Mouse (Mus musculus): ENCODE results near the gene Saa4. TPM values are rescaled to one million over a fixed set of nuclear protein-coding genes. Genes with fewer than 3 reads are reported as not detected.

Saa4 gene
- not detected for total RNA-seq (2023)

DNA sequence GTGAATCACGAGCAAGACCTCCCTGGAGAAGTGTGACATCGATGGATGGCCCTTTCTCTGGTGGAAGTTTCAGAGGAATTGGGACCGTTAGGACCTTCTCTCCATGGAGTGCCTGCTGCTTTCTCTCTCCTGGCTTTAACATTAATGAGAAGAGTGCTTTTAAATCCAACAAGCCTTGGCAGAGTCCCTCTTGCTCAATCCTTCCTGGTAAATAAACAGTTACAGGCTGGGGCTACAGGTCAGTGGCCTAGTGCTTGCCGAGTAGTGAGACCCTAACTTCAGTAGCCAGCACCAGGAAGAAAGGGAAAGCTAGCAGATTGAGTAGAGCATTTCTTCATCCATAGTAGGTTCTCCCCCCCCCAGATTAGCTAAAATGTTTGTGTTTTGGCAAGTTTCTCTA, at the start of gene Saa4:
Gene Saa4 (minus strand): TSS at position 146 of the 400 bp plus-strand sequence.

DNA sequence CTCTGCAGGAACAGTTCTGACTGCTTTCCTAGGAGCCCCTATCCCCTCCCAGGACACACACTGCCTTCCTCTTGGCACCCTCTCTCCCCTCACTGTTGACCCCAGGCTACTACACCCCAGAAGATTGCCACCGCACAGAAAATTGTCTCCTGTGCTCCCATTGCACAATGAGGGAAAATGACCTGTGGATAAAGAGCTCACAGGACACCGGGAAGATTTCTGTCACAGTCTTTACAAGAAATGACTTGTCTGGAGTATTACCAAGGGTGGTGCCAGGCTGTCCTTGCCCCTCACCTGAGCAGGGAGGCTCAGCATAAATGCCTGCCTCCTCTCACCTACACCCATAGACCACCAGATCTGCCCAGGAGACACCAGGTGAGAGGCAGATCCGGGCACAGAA, 19.1 kb upstream of the Saa4 start, which contains the start of gene Saa2:
Gene Saa2 (plus strand): TSS at position 301 of the 400 bp plus-strand sequence.

DNA sequence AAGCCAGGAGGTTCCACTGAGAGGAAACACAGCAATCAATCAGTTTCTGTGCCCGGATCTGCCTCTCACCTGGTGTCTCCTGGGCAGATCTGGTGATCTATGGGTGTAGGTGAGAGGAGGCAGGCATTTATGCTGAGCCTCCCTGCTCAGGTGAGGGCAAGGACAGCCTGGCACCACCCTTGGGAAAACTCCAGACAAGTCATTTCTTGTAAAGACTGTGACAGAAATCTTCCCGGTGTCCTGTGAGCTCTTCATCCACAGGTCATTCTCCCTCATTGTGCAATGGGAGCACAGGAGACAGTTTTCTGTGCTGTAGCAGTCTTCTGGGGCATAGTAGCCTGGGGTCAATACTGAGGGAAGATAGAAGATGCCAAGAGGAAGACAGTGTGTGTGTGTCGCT, 10.5 kb upstream of the Saa4 start, which contains the start of gene Saa1:
Gene Saa1 (minus strand): TSS at position 101 of the 400 bp plus-strand sequence.

DNA sequence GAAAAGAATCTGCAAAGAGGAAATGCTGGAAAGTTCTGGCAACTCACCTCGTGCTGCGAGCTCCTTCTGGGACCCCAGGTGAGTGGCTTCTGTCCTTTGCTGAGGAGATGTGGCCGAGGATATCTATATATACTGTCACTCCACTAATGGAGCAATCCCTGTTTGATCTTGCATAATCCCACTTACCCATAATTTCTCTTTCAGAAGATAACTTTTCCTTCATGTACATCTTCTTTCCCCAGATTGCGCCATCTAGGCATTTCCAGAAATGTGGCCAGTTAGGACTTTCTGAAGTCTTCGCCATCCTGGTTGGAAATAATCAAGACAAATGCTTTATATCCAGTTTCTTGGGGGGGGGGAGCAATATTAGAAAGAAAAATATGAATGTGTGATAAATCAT, 16.8 kb downstream of the Saa4 start, which contains the start of gene Saa3:
Gene Saa3 (minus strand): TSS at position 101 of the 400 bp plus-strand sequence.

DNA sequence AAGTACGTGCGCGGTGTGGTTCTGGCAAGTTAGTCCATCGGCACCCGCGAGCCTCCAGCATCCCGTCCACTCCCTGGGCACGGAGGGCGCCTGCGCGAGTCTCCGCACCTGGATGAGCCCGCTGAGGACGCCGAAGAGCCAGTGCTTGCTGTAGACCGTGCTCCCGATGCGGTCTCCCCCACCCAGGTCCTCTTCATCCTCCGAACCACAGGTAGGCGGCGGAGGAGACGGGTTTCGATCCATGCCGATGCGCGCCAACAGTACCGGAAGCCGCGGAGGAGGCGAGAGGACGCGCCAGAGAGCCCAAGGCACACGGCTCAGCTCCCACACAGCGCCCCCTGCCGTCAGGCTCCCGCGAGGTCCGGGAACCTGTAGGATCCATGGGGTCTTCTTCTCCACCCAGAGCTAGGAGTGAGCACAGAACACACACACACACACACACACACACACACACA, 22.0 kb downstream of the Saa4 start, which contains the start of gene Saal1:
Gene Saal1 (minus strand): TSS at position 291 of the 455 bp plus-strand sequence.

Other genes with a start within 250 kb of the Saa4 start
- 10 to 100 TPM; 27.2 to 28.7 TPM for gene Sergef, start 92.8 kb downstream of the Saa4 start, total RNA-seq (2023)
- not detected for gene Tph1, start 60.1 kb downstream of the Saa4 start, total RNA-seq (2023)
- gene Saal1, start 21.9 kb downstream of the Saa4 start, total RNA-seq (2023), result 10 to 100 TPM; 13.6 to 17.0 TPM
- under 1 TPM in 1 of 2 experiments, not detected in 1; 0.24 TPM for gene Saa3, start 16.9 kb downstream of the Saa4 start, total RNA-seq (2023)
- not detected for gene Saa1, start 10.4 kb upstream of the Saa4 start, total RNA-seq (2023)
- gene Saa2, start 19.2 kb upstream of the Saa4 start, total RNA-seq (2023), result not detected
- 10 to 100 TPM; 59.6 to 64.3 TPM for gene Hps5, start 63.5 kb upstream of the Saa4 start, total RNA-seq (2023)
- gene Gtf2h1, start 63.5 kb upstream of the Saa4 start, total RNA-seq (2023), result 10 to 100 TPM; 55.1 to 61.9 TPM
- gene Ldha, start 108.9 kb upstream of the Saa4 start, total RNA-seq (2023), result 100 to 1,000 TPM; 159 to 161 TPM
- gene Ldhc, start 128.6 kb upstream of the Saa4 start, total RNA-seq (2023), result not detected
- 10 to 100 TPM; 58.6 to 68.4 TPM for gene Tsg101, start 187.4 kb upstream of the Saa4 start, total RNA-seq (2023)
- 10 to 100 TPM in 1 of 2 experiments, 1 to 10 TPM in 1; 7.3 to 11.6 TPM for gene Uevld, start 225.9 kb upstream of the Saa4 start, total RNA-seq (2023)